Mouse (Mus musculus) limb, embryonic 14.5 days (tissue): Measurements from ENCODE around the gene Shmt2. TPM values are rescaled to one million over a fixed set of nuclear protein-coding genes. Genes with fewer than 3 reads are reported as not detected.

Experiments used
- ATAC-seq: fragments of 200-750 bp; cut with Nextera tagmentation; 2 replicates; pipeline ENCODE4 v1.8.0; 2017; ENCODE audit warnings: low read depth, moderate number of reproducible peaks, moderate TSS enrichment; ENCODE audit not compliant: low FRiP score
- DNase-seq: peaks from one replicate; pipeline ENCODE4 v3.0.0-alpha.2; 2015; ENCODE audit warnings: low spot score
- H3K27ac ChIP-seq: fragments of 300-500 bp; sonication (generic); replicated peaks from 2 replicates; pipeline ENCODE4 v1.5.1; 2014; ENCODE audit warnings: low read depth, mild to moderate bottlenecking, low read length, moderate library complexity, mixed read lengths
- H3K27me3 ChIP-seq: fragments of 300-500 bp; sonication (generic); 2 replicates; pipeline ENCODE4 v1.6.1; 2014; ENCODE audit warnings: low read length, mixed read lengths; ENCODE audit not compliant: control insufficient read depth, insufficient read depth
- H3K36me3 ChIP-seq: fragments of 300-500 bp; sonication (generic); 2 replicates; pipeline ENCODE4 v1.6.1; 2014; ENCODE audit warnings: mild to moderate bottlenecking, low read length, moderate library complexity, mixed read lengths; ENCODE audit not compliant: control insufficient read depth, insufficient read depth
- H3K4me1 ChIP-seq: fragments of 300-500 bp; sonication (generic); 2 replicates; pipeline ENCODE4 v1.6.1; 2014; ENCODE audit warnings: antibody characterized with exemption, low read length, mixed read lengths; ENCODE audit not compliant: control insufficient read depth, insufficient read depth
- H3K4me2 ChIP-seq: fragments of 300-500 bp; sonication (generic); replicated peaks from 2 replicates; pipeline ENCODE4 v1.6.1; 2014; ENCODE audit warnings: low read depth, mild to moderate bottlenecking, low read length, moderate library complexity; ENCODE audit not compliant: severe bottlenecking
- H3K4me3 ChIP-seq: fragments of 300-500 bp; sonication (generic); replicated peaks from 2 replicates; pipeline ENCODE4 v1.5.1; 2014; ENCODE audit warnings: low read length
- H3K9ac ChIP-seq: fragments of 300-500 bp; sonication (generic); 2 replicates; pipeline ENCODE4 v1.6.1; 2014; ENCODE audit warnings: mild to moderate bottlenecking, low read depth, low read length, moderate library complexity; ENCODE audit not compliant: severe bottlenecking
- H3K9me3 ChIP-seq: fragments of 300-500 bp; sonication (generic); 2 replicates; pipeline ENCODE4 v1.6.1; 2016; ENCODE audit warnings: low read length; ENCODE audit not compliant: control insufficient read depth
- POLR2A ChIP-seq: fragments of 200-500 bp; IDR thresholded peaks from 2 replicates; pipeline ENCODE4 v1.8.0; 2012; ENCODE audit warnings: inconsistent platforms, mild to moderate bottlenecking, moderate library complexity, borderline replicate concordance; ENCODE audit not compliant: insufficient read depth, insufficient read length; ENCODE audit errors: extremely low read depth
- WGBS: fragments of 180-500 bp; shearing (Covaris S2); extraction: QIAGEN DNeasy Blood & Tissue Kit; methylation state at CpG from one replicate; pipeline ENCODE4 v1.1.7; 2014; 5-methylcytosine and 5-hydroxymethylcytosine counted together
- polyA plus RNA-seq, 2 experiments: library from polyadenylated mRNA; depleted of rRNA in 1 of 2; stranded (reverse) in 1 of 2; unstranded in 1 of 2; fragments of >200 nt; fragmentation: Nextera tagmentation in 1 of 2; extraction: Ambion mirVana in 1 of 2; gene quantifications; 2 replicates each; pipeline versions ENCODE4 v1.2.1 to v1.2.3; 2012 to 2014

Shmt2 gene
- polyA plus RNA-seq, 2 experiments, result 89.4 to 146 TPM

GRCm38 (mm10) chr10:127548236-127548635, 26.0 kb upstream of the Shmt2 start:
- no peak overlapping the region for H3K27ac ChIP-seq
- no peak for DNase-seq
- WGBS, result 91% methylated on average over 15 of the region's 15 CpGs
- H3K27me3 ChIP-seq, result no peaks in the 10 kb centered on the region
- no peak for ATAC-seq
- H3K4me1 ChIP-seq, result no peaks in the 10 kb centered on the region
- H3K9me3 ChIP-seq, result no peaks in the 10 kb centered on the region
- H3K4me2 ChIP-seq, result no peak overlapping the region
- TF ChIP-seq POLR2A, result no peak
- H3K9ac ChIP-seq, result no peak overlapping the region
- peaks cover 100% of the 10 kb centered on the region for H3K36me3 ChIP-seq
- H3K4me3 ChIP-seq, result no peak overlapping the region

GRCm38 (mm10) chr10:127546505-127546904, 24.3 kb upstream of the Shmt2 start:
- Histone ChIP-seq H3K4me1 (no peaks in the 10 kb centered on the region), H3K4me3 (no peak overlapping the region), H3K9me3 (no peaks in the 10 kb centered on the region), H3K9ac (no peak overlapping the region), H3K27ac (no peak overlapping the region), H3K36me3 (peaks cover 100% of the 10 kb centered on the region), H3K27me3 (no peaks in the 10 kb centered on the region), H3K4me2 (no peak overlapping the region)
- WGBS, result 89% methylated on average over 7 of the region's 7 CpGs
- TF ChIP-seq POLR2A, result no peak
- DNase-seq (no peak), ATAC-seq (no peak)

- Histone ChIP-seq H3K27ac (no peak overlapping the region), H3K9ac (no peak overlapping the region), H3K4me1 (no peaks in the 10 kb centered on the region), H3K9me3 (no peaks in the 10 kb centered on the region), H3K4me2 (no peak overlapping the region), H3K27me3 (no peaks in the 10 kb centered on the region), H3K36me3 (peaks cover 100% of the 10 kb centered on the region), H3K4me3 (no peak overlapping the region)
- TF ChIP-seq POLR2A, result no peak
- WGBS, result 95% methylated on average over 20 of the region's 20 CpGs
- no peak for ATAC-seq
- no peak for DNase-seq
Measured at GRCm38 (mm10) chr10:127544375-127544774, 22.1 kb upstream of the Shmt2 start.

- no peak for TF ChIP-seq POLR2A
- Histone ChIP-seq H3K9me3 (no peaks in the 10 kb centered on the region), H3K27me3 (no peaks in the 10 kb centered on the region), H3K9ac (no peak overlapping the region), H3K36me3 (peaks cover 100% of the 10 kb centered on the region), H3K4me1 (no peaks in the 10 kb centered on the region), H3K4me3 (no peak overlapping the region), H3K4me2 (no peak overlapping the region), H3K27ac (no peak overlapping the region)
- DNase-seq (no peak), ATAC-seq (no peak)
- WGBS, result 61% methylated on average over 3 of the region's 3 CpGs
Measured at GRCm38 (mm10) chr10:127543916-127544315, 21.7 kb upstream of the Shmt2 start.

GRCm38 (mm10) chr10:127542720-127543119, 20.5 kb upstream of the Shmt2 start:
- Histone ChIP-seq H3K9ac (no peak overlapping the region), H3K4me3 (no peak overlapping the region), H3K4me2 (no peak overlapping the region), H3K4me1 (no peaks in the 10 kb centered on the region), H3K27ac (no peak overlapping the region), H3K9me3 (no peaks in the 10 kb centered on the region), H3K36me3 (peaks cover 97% of the 10 kb centered on the region), H3K27me3 (no peaks in the 10 kb centered on the region)
- no peak for TF ChIP-seq POLR2A
- DNase-seq, result no peak
- no peak for ATAC-seq
- WGBS, result 60% methylated on average over 6 of the region's 6 CpGs

GRCm38 (mm10) chr10:127542084-127542483, 19.8 kb upstream of the Shmt2 start:
- peaks cover 91% of the 10 kb centered on the region for H3K36me3 ChIP-seq
- no peak overlapping the region for H3K4me3 ChIP-seq
- 89% methylated on average over 13 of the region's 13 CpGs for WGBS
- H3K4me2 ChIP-seq, result no peak overlapping the region
- no peaks in the 10 kb centered on the region for H3K27me3 ChIP-seq
- no peaks in the 10 kb centered on the region for H3K9me3 ChIP-seq
- TF ChIP-seq POLR2A, result no peak
- no peaks in the 10 kb centered on the region for H3K4me1 ChIP-seq
- no peak overlapping the region for H3K9ac ChIP-seq
- ATAC-seq (no peak), DNase-seq (no peak)
- H3K27ac ChIP-seq, result no peak overlapping the region
